Mouse (Mus musculus) lung, embryonic 14.5 days (tissue): Measurements from ENCODE around the gene Slc35a2. TPM values are rescaled to one million over a fixed set of nuclear protein-coding genes. Genes with fewer than 3 reads are reported as not detected.

Experiments
- ATAC-seq: fragments of 200-750 bp; cut with Nextera tagmentation; 2 replicates; pipeline ENCODE4 v1.8.0; 2017; ENCODE audit warnings: mild to moderate bottlenecking, moderate TSS enrichment, moderate library complexity; ENCODE audit not compliant: insufficient read depth
- DNase-seq: peaks from one replicate; pipeline ENCODE4 v3.0.0-alpha.2; 2015
- H3K27ac ChIP-seq: fragments of 300-500 bp; sonication (generic); 2 replicates; pipeline ENCODE4 v1.5.1; 2014; ENCODE audit warnings: low read depth, mild to moderate bottlenecking, moderate library complexity
- H3K27me3 ChIP-seq: fragments of 300-500 bp; sonication (generic); 2 replicates; pipeline ENCODE4 v1.6.1; 2014; ENCODE audit warnings: low read length, control low read depth; ENCODE audit not compliant: insufficient read depth
- H3K36me3 ChIP-seq: fragments of 300-500 bp; sonication (generic); 2 replicates; pipeline ENCODE4 v1.6.1; 2014; ENCODE audit warnings: control low read depth; ENCODE audit not compliant: insufficient read depth
- H3K4me1 ChIP-seq: fragments of 300-500 bp; sonication (generic); 2 replicates; pipeline ENCODE4 v1.6.1; 2014; ENCODE audit warnings: antibody characterized with exemption, control low read depth; ENCODE audit not compliant: insufficient read depth
- H3K4me2 ChIP-seq: fragments of 300-500 bp; sonication (generic); 2 replicates; pipeline ENCODE4 v1.6.1; 2014; ENCODE audit warnings: mild to moderate bottlenecking
- H3K4me3 ChIP-seq: fragments of 300-500 bp; sonication (generic); 2 replicates; pipeline ENCODE4 v1.5.1; 2014; ENCODE audit warnings: low read depth, low read length
- H3K9ac ChIP-seq: fragments of 300-500 bp; sonication (generic); 2 replicates; pipeline ENCODE4 v1.6.1; 2014
- H3K9me3 ChIP-seq: fragments of 300-500 bp; sonication (generic); 2 replicates; pipeline ENCODE4 v1.6.1; 2016; ENCODE audit warnings: low read depth, low read length, control low read depth
- CTCF ChIP-seq: IDR thresholded peaks from 2 replicates; pipeline ENCODE4 v1.5.1; 2016; ENCODE audit warnings: antibody characterized with exemption, low read depth
- WGBS: fragments of 180-500 bp; shearing (Covaris S2); extraction: QIAGEN DNeasy Blood & Tissue Kit; methylation state at CpG from one replicate; pipeline ENCODE4 v1.1.7; 2014; 5-methylcytosine and 5-hydroxymethylcytosine counted together
- polyA plus RNA-seq: library from polyadenylated mRNA; unstranded; fragments of >200 nt; fragmentation: Nextera tagmentation; extraction: Ambion mirVana; gene quantifications from 2 replicates; pipeline ENCODE4 v1.2.1, GENCODE M21; 2014

Gene Slc35a2
- polyA plus RNA-seq, 1 experiment from 2014 or later = 13.7 TPM

- H3K36me3 ChIP-seq = peaks cover 23% of the 10 kb centered on the region; the same call in 1 of the 2 replicates
- no peak overlapping the region for H3K4me2 ChIP-seq
- 54% methylated on average over 2 of the region's 2 CpGs for WGBS
- no peak overlapping the region for H3K4me3 ChIP-seq
- no peaks in the 10 kb centered on the region for H3K4me1 ChIP-seq
- DNase-seq (no peak), ATAC-seq (no peak)
- H3K9me3 ChIP-seq = no peaks in the 10 kb centered on the region
- no peak overlapping the region for H3K9ac ChIP-seq
- no peaks in the 10 kb centered on the region for H3K27me3 ChIP-seq
- H3K27ac ChIP-seq = no peak overlapping the region
- TF ChIP-seq CTCF = no peak
These were observed 15.3 kb upstream of the Slc35a2 start for GRCm38 (mm10) chrX:7868506-7868905.

GRCm38 (mm10) chrX:7869826-7870225 is 14.0 kb upstream of the Slc35a2 start:
- H3K27me3 ChIP-seq = no peaks in the 10 kb centered on the region
- no peak overlapping the region for H3K9ac ChIP-seq
- H3K4me3 ChIP-seq = no peak overlapping the region
- no peaks in the 10 kb centered on the region for H3K9me3 ChIP-seq
- H3K27ac ChIP-seq = no peak overlapping the region
- TF ChIP-seq CTCF = no peak
- WGBS = 62% methylated on average over 3 of the region's 3 CpGs
- DNase-seq = no peak
- H3K4me2 ChIP-seq = no peak overlapping the region
- ATAC-seq = no peak
- H3K36me3 ChIP-seq = peaks cover 26% of the 10 kb centered on the region; the same call in 1 of the 2 replicates
- no peaks in the 10 kb centered on the region for H3K4me1 ChIP-seq

- no peak for TF ChIP-seq CTCF
- ATAC-seq (peak; percentile 87), DNase-seq (peak; percentile 77)
- Histone ChIP-seq H3K4me3 (peak within 1 kb of the TSS; percentile 35), H3K4me1 (no peaks in the 10 kb centered on the region), H3K4me2 (peak within 1 kb of the TSS; percentile 69), H3K9ac (no peak within 1 kb of the TSS; the same call in 1 of the 2 replicates), H3K36me3 (peaks cover 10% of the 10 kb centered on the region; the same call in 1 of the 2 replicates), H3K9me3 (no peaks in the 10 kb centered on the region), H3K27me3 (no peaks in the 10 kb centered on the region), H3K27ac (no peak within 1 kb of the TSS)
- 6% methylated on average over 35 of the region's 38 CpGs for WGBS
These were observed 5.8 kb upstream of the Slc35a2 start, which contains the start of gene Pim2 for GRCm38 (mm10) chrX:7878007-7878419. Pim2 (plus strand) TSS chrX:7878262.

GRCm38 (mm10) chrX:7878495-7878894 is 5.3 kb upstream of the Slc35a2 start:
- Histone ChIP-seq H3K36me3 (peaks cover 5% of the 10 kb centered on the region; the same call in 1 of the 2 replicates), H3K9ac (no peak overlapping the region; the same call in 1 of the 2 replicates), H3K27me3 (no peaks in the 10 kb centered on the region), H3K9me3 (no peaks in the 10 kb centered on the region), H3K4me1 (no peaks in the 10 kb centered on the region), H3K27ac (no peak overlapping the region), H3K4me3 (peak overlapping the region; percentile 35), H3K4me2 (peak overlapping the region; percentile 69)
- no peak for TF ChIP-seq CTCF
- WGBS = 15% methylated on average over 21 of the region's 21 CpGs
- no peak for DNase-seq
- ATAC-seq = no peak

- Histone ChIP-seq H3K9me3 (no peaks in the 10 kb centered on the region), H3K4me1 (no peaks in the 10 kb centered on the region), H3K36me3 (0 out of 2 replicates have a peak, but pooled peaks cover 2% of the 10 kb centered on the region), H3K9ac (no peak overlapping the region), H3K27me3 (no peaks in the 10 kb centered on the region), H3K27ac (no peak overlapping the region), H3K4me3 (no peak overlapping the region), H3K4me2 (peak overlapping the region; percentile 69)
- 7% methylated on average over 11 of the region's 11 CpGs for WGBS
- ATAC-seq (no peak), DNase-seq (peak; percentile 71)
- TF ChIP-seq CTCF = peak; percentile 57
These were observed 4.0 kb upstream of the Slc35a2 start for GRCm38 (mm10) chrX:7879819-7880218.

- no peaks in the 10 kb centered on the region for H3K27me3 ChIP-seq
- no peak for DNase-seq
- ATAC-seq = no peak
- WGBS = 23% methylated on average over 13 of the region's 13 CpGs
- H3K36me3 ChIP-seq = peaks cover 16% of the 10 kb centered on the region
- peak overlapping the region; percentile 61 for H3K4me2 ChIP-seq
- H3K27ac ChIP-seq = no peak overlapping the region
- no peaks in the 10 kb centered on the region for H3K4me1 ChIP-seq
- peak overlapping the region; percentile 49 for H3K9ac ChIP-seq
- H3K4me3 ChIP-seq = peak overlapping the region; percentile 54
- no peaks in the 10 kb centered on the region for H3K9me3 ChIP-seq
- TF ChIP-seq CTCF = no peak
These were observed 14.4 kb downstream of the Slc35a2 start for GRCm38 (mm10) chrX:7898211-7898610.

- Histone ChIP-seq H3K36me3 (peaks cover 14% of the 10 kb centered on the region), H3K4me2 (peak within 1 kb of the TSS; percentile 61), H3K4me3 (peak within 1 kb of the TSS; percentile 54), H3K9me3 (no peaks in the 10 kb centered on the region), H3K9ac (peak within 1 kb of the TSS; percentile 61), H3K4me1 (no peaks in the 10 kb centered on the region), H3K27ac (peak within 1 kb of the TSS; percentile 83), H3K27me3 (no peaks in the 10 kb centered on the region)
- TF ChIP-seq CTCF = no peak
- ATAC-seq (peak; percentile 99), DNase-seq (peak; percentile 94)
- 10% methylated on average over 62 of the region's 62 CpGs for WGBS
These were observed 15.3 kb downstream of the Slc35a2 start, which contains the start of the genes Pqbp1 and Timm17b for GRCm38 (mm10) chrX:7898880-7899874. Pqbp1 (minus strand) TSS chrX:7899269. Timm17b (plus strand) TSS chrX:7899357.
